Mouse (Mus musculus) cerebellum, adult 11-12 months (tissue): ENCODE data around the gene Mfsd4b1.

ENCODE experiments used
- DNase-seq: peaks from one replicate; pipeline ENCODE4 v3.0.0; 2022

The Mfsd4b1 gene

GRCm38 (mm10) chr10:39958266-39958665 lies 66.8 kb downstream of the Mfsd4b1 start:
- no peak for DNase-seq

- no peak for DNase-seq
Observed at GRCm38 (mm10) chr10:39956340-39956878, 68.7 kb downstream of the Mfsd4b1 start.

- DNase-seq, result no peak
Observed at GRCm38 (mm10) chr10:39955163-39955562, 69.9 kb downstream of the Mfsd4b1 start.
